Mouse (Mus musculus): ENCODE data around the gene Slc29a1. TPM values are rescaled to one million over a fixed set of nuclear protein-coding genes. Genes with fewer than 3 reads are reported as not detected.

Slc29a1 gene
- polyA plus RNA-seq, 1 experiment from 2014 or later, result 30.7 TPM

DNA sequence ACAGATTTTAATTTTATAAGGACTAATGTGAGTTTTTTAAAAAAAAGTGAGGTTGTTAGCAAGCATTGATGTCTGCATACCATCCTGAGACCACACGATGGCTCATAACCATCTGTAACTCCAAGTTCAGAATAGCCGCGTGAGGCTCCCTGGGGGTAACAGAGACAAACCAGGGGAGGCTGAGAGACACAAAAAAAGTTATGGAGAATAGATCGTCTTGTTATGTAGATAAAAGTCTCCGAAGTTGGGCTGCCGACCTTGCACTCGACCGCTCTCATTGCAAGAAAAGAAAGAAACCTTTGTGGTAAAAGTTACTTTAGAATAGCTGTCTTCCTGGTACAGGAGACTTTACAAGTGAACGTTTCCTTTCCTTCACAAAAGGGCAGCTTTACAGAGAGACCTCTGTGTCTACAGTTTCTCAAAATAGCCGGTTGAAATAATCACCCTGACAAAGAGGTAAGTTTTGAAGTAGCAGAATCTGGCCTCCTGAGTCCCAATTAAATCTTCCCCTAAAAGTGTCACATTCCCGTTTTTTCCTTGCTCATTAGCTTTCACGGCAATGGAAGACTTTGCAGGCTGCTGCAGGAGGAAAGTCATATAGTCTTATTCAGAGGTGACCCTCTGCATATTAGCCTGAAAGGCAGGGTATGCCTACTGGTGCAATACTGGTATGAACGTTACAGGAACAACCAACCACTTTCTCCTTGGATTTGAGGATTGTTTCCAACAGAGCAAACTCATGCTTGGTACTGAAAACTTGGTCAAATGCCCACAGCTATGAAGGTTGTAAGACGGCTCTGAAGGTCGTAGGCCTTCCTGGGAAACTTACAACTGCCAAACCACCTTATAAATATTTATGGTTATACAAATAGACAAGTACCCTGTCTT, 7.8 kb upstream of the Slc29a1 start:
- H3K36me3 ChIP-seq (replicated peaks), result no peaks in the 10 kb centered on the region
- ATAC-seq (replicated peaks), result no peak
- H3K9ac ChIP-seq, result no peak overlapping the region
- WGBS, result 81% methylated on average over 15 of the region's 15 CpGs
- no peak overlapping the region for H3K27ac ChIP-seq
- no peaks in the 10 kb centered on the region for H3K9me3 ChIP-seq
- H3K4me3 ChIP-seq, result no peak overlapping the region
- no peak overlapping the region for H3K4me2 ChIP-seq
- 0 out of 2 replicates have a peak, but pooled peaks cover under 1% of the 10 kb centered on the region for H3K27me3 ChIP-seq (replicated peaks)
- H3K4me1 ChIP-seq, result no peaks in the 10 kb centered on the region

GRCm38 (mm10) chr17:45602984-45603383, 3.6 kb upstream of the Slc29a1 start:
- peaks cover 27% of the 10 kb centered on the region for H3K27me3 ChIP-seq (replicated peaks)
- no peaks in the 10 kb centered on the region for H3K36me3 ChIP-seq (replicated peaks)
- H3K27ac ChIP-seq, result no peak overlapping the region
- no peak overlapping the region for H3K4me3 ChIP-seq
- no peaks in the 10 kb centered on the region for H3K9me3 ChIP-seq
- H3K9ac ChIP-seq, result no peak overlapping the region
- no peak for ATAC-seq (replicated peaks)
- no peak overlapping the region for H3K4me2 ChIP-seq
- H3K4me1 ChIP-seq, result peaks cover 7% of the 10 kb centered on the region
- 69% methylated on average over 3 of the region's 3 CpGs for WGBS

- 42% methylated on average over 6 of the region's 6 CpGs for WGBS
- H3K27me3 ChIP-seq (replicated peaks), result peaks cover 27% of the 10 kb centered on the region
- no peak for ATAC-seq (replicated peaks)
Observed at GRCm38 (mm10) chr17:45601877-45602304, 2.5 kb upstream of the Slc29a1 start, which contains the start of gene Mymx. Gene Mymx, minus strand, starts transcription at chr17:45602102.

GRCm38 (mm10) chr17:45601325-45601724, 1.9 kb upstream of the Slc29a1 start:
- H3K9ac ChIP-seq, result no peak overlapping the region
- H3K4me1 ChIP-seq, result peaks cover 7% of the 10 kb centered on the region
- no peak for ATAC-seq (replicated peaks)
- H3K36me3 ChIP-seq (replicated peaks), result no peaks in the 10 kb centered on the region
- no peak overlapping the region for H3K4me2 ChIP-seq
- 15% methylated on average over 22 of the region's 22 CpGs for WGBS
- H3K27ac ChIP-seq, result no peak overlapping the region
- H3K4me3 ChIP-seq, result no peak overlapping the region
- peaks cover 27% of the 10 kb centered on the region for H3K27me3 ChIP-seq (replicated peaks)
- H3K9me3 ChIP-seq, result no peaks in the 10 kb centered on the region

More at GRCm38 (mm10) chr17:45601877-45602304, 2.5 kb upstream of the Slc29a1 start, which contains the start of gene Mymx:
- Histone ChIP-seq H3K4me3 (no peak within 1 kb of the TSS), H3K9ac (no peak within 1 kb of the TSS), H3K9me3 (no peaks in the 10 kb centered on the region), H3K27ac (no peak within 1 kb of the TSS), H3K4me1 (peaks cover 7% of the 10 kb centered on the region), H3K4me2 (no peak within 1 kb of the TSS), H3K36me3 (replicated peaks) (no peaks in the 10 kb centered on the region)

DNA sequence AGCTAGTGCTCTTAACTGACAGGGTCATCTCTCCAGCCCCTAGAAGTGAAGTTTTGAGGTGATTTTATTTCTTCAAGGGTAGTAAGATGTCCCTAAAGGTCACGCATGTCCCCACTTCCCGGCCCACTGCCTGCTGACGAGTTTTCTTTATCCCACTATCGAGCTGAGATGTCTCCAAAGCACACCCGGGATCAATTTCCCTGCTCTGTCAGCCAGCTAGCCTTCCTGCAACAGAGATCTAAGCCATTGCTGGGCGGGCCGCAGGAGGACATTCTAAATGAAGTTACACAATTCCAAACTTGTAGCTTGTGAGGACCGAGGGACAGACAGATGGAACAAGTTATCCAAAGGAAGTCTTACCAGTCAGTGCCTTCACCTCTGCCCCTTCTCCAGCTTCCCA, 861 bp upstream of the Slc29a1 start:
- no peak overlapping the region for H3K27ac ChIP-seq
- peaks cover 27% of the 10 kb centered on the region for H3K27me3 ChIP-seq (replicated peaks)
- H3K4me1 ChIP-seq, result peaks cover 17% of the 10 kb centered on the region
- ATAC-seq (replicated peaks), result no peak
- 59% methylated on average over 8 of the region's 8 CpGs for WGBS
- H3K4me3 ChIP-seq, result no peak overlapping the region
- no peaks in the 10 kb centered on the region for H3K9me3 ChIP-seq
- no peak overlapping the region for H3K4me2 ChIP-seq
- H3K36me3 ChIP-seq (replicated peaks), result no peaks in the 10 kb centered on the region
- H3K9ac ChIP-seq, result no peak overlapping the region

- no peak overlapping the region for H3K9ac ChIP-seq
- 0 out of 2 replicates have a peak overlapping the region, but pooled peaks have one; percentile 22 for H3K4me3 ChIP-seq
- no peaks in the 10 kb centered on the region for H3K36me3 ChIP-seq (replicated peaks)
- 48% methylated on average over 3 of the region's 3 CpGs for WGBS
- peaks cover 29% of the 10 kb centered on the region for H3K4me1 ChIP-seq
- no peaks in the 10 kb centered on the region for H3K9me3 ChIP-seq
- peak overlapping the region; percentile 54; the same call in 1 of the 2 replicates for H3K4me2 ChIP-seq
- ATAC-seq (replicated peaks), result no peak
- no peak overlapping the region for H3K27ac ChIP-seq
- peaks cover 31% of the 10 kb centered on the region for H3K27me3 ChIP-seq (replicated peaks)
Observed at GRCm38 (mm10) chr17:45598891-45599290, 515 bp downstream of the Slc29a1 start.

GRCm38 (mm10) chr17:45598376-45598775, 1.0 kb downstream of the Slc29a1 start:
- Histone ChIP-seq H3K27me3 (replicated peaks) (peaks cover 36% of the 10 kb centered on the region), H3K9me3 (no peaks in the 10 kb centered on the region), H3K4me2 (no peak overlapping the region), H3K27ac (no peak overlapping the region), H3K4me1 (peaks cover 34% of the 10 kb centered on the region), H3K9ac (no peak overlapping the region), H3K36me3 (replicated peaks) (no peaks in the 10 kb centered on the region), H3K4me3 (no peak overlapping the region)
- ATAC-seq (replicated peaks), result no peak
- 91% methylated on average over 2 of the region's 2 CpGs for WGBS

GRCm38 (mm10) chr17:45597787-45598186, 1.6 kb downstream of the Slc29a1 start:
- H3K4me2 ChIP-seq, result no peak overlapping the region
- no peaks in the 10 kb centered on the region for H3K36me3 ChIP-seq (replicated peaks)
- WGBS, result 46% methylated on average over 3 of the region's 3 CpGs
- H3K27me3 ChIP-seq (replicated peaks), result peaks cover 39% of the 10 kb centered on the region
- no peak for ATAC-seq (replicated peaks)
- H3K4me3 ChIP-seq, result no peak overlapping the region
- H3K9me3 ChIP-seq, result no peaks in the 10 kb centered on the region
- H3K27ac ChIP-seq, result no peak overlapping the region
- peaks cover 39% of the 10 kb centered on the region for H3K4me1 ChIP-seq
- no peak overlapping the region for H3K9ac ChIP-seq

DNA sequence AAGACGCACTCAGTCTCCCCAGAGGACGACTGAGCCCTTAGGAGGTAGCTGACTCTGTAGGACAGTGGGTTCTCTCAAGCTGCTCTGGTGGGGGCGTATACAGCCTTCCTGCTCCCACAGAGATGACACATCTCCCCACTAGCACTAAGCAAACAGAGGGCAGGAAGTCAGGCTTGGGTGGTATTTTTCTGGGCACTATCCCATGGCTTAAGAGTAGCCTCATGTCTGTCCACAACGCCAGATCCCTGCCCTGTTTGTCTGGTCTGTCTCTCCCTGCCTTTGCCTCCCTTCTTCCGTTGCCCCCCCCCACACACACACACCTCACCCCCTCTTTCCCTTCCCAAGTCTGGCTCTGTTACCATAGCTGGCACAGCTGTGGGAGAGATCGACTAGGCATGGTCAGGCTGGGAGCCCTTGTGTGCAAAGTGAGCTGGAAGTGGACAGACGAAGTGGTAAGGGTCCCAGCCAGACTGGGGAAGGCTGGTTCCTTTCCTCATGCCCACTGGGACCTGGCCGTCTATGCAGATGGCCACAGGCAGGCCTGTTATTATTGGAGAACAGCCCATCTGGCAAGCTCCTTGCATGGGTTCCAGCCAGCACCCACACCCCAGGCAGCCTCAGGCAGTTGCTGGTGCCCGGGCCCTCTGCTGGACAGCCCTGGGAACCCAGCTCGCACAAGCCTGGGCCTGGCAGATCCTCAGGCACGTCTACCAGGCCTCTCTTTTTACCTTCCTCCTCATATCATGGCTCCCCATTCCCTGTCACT, 2.6 kb downstream of the Slc29a1 start:
- Histone ChIP-seq H3K36me3 (replicated peaks) (no peaks in the 10 kb centered on the region), H3K27me3 (replicated peaks) (peaks cover 35% of the 10 kb centered on the region), H3K9me3 (no peaks in the 10 kb centered on the region), H3K4me1 (peaks cover 48% of the 10 kb centered on the region), H3K4me2 (no peak overlapping the region), H3K4me3 (no peak overlapping the region), H3K27ac (peak overlapping the region; percentile 1; the same call in 1 of the 2 replicates), H3K9ac (no peak overlapping the region)
- ATAC-seq (replicated peaks), result peak; percentile 43
- WGBS, result 26% methylated on average over 11 of the region's 11 CpGs

- Histone ChIP-seq H3K27me3 (replicated peaks) (peaks cover 26% of the 10 kb centered on the region), H3K36me3 (replicated peaks) (no peaks in the 10 kb centered on the region), H3K4me2 (peak overlapping the region; percentile 86), H3K4me1 (peaks cover 51% of the 10 kb centered on the region), H3K27ac (no peak overlapping the region), H3K9ac (peak overlapping the region; percentile 40), H3K9me3 (no peaks in the 10 kb centered on the region), H3K4me3 (peak overlapping the region; percentile 45)
- peak; percentile 15; the same call in 1 of the 2 replicates for ATAC-seq (replicated peaks)
- WGBS, result 6% methylated on average over 23 of the region's 23 CpGs
Observed at GRCm38 (mm10) chr17:45595736-45596390, 3.5 kb downstream of the Slc29a1 start.

GRCm38 (mm10) chr17:45594881-45595735, 4.3 kb downstream of the Slc29a1 start:
- peaks cover 19% of the 10 kb centered on the region for H3K27me3 ChIP-seq (replicated peaks)
- peak overlapping the region; percentile 86 for H3K4me2 ChIP-seq
- peak; percentile 65 for ATAC-seq (replicated peaks)
- no peaks in the 10 kb centered on the region for H3K36me3 ChIP-seq (replicated peaks)
- no peak overlapping the region for H3K27ac ChIP-seq
- H3K4me1 ChIP-seq, result peaks cover 51% of the 10 kb centered on the region
- H3K4me3 ChIP-seq, result peak overlapping the region; percentile 45
- 1% methylated on average over 57 of the region's 58 CpGs for WGBS
- peak overlapping the region; percentile 40 for H3K9ac ChIP-seq
- H3K9me3 ChIP-seq, result no peaks in the 10 kb centered on the region

All from midbrain, embryonic 15.5 days (tissue).